Mouse (Mus musculus): ENCODE measurements around the gene Ttll10. TPM values are rescaled to one million over a fixed set of nuclear protein-coding genes. Genes with fewer than 3 reads are reported as not detected.

Gene Ttll10
- total RNA-seq, 2 experiments from 2014 or later, result not detected

DNA sequence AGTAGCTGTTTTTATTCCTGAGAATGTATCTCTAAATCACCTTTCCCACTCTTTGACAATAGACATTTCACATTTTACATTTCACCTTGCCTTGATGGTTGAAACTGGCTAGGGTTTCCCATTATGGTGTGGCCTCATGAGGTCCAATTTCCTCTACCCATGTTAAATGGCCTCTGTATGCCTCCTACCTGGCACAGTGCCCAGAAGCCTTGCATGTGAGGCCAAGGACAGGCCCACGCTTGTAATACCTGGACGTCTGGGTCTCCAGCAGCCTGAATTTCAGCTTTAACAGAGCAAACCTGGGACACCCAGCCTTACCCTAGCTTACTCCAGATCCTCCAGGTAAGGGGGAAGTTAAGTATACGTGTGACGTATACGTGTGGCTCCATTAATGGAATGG lies 24.1 kb upstream of the Ttll10 start:
- no peak for TF ChIP-seq CTCF (IDR thresholded peaks at IDR 0.05)
- Histone ChIP-seq H3K27ac (no peak overlapping the region), H3K4me3 (no peak overlapping the region)
- DNase-seq, result no peak
- intact Hi-C loops (cut with DNase I), result no loop called here

DNA sequence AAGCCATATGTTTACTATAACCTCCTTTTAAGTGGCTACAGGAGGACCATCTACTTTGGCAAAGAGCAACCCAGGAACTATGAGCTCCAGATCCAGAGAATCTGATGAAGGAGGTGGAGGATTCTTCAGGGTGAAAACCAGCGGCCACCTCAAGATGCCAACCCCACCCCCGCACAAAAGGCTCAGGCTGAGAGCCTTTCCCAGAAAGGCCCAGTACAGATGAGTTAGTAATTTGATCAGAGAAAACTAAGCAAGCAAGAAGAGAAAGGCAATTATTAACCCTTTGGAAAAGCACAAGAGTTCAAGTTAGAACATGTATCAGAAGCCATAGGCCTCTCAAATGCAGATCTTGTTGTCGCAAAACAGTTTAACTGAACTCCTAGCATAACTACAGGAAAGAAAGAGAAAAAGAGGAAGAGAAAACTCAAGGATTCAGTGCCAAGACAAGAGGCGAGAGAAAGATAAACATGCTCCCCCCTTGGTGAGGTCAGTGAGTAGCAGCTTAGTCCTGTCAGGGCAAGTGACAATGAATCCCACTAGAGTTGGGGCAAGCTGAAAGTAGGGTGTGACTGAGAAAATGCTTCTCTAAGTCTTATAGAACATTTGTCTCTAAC lies 23.5 kb upstream of the Ttll10 start:
- no peak for TF ChIP-seq CTCF (IDR thresholded peaks at IDR 0.05)
- no peak overlapping the region for H3K4me3 ChIP-seq
- DNase-seq, result no peak
- no peak overlapping the region for H3K27ac ChIP-seq
- intact Hi-C loops (cut with DNase I), result no loop called here

DNA sequence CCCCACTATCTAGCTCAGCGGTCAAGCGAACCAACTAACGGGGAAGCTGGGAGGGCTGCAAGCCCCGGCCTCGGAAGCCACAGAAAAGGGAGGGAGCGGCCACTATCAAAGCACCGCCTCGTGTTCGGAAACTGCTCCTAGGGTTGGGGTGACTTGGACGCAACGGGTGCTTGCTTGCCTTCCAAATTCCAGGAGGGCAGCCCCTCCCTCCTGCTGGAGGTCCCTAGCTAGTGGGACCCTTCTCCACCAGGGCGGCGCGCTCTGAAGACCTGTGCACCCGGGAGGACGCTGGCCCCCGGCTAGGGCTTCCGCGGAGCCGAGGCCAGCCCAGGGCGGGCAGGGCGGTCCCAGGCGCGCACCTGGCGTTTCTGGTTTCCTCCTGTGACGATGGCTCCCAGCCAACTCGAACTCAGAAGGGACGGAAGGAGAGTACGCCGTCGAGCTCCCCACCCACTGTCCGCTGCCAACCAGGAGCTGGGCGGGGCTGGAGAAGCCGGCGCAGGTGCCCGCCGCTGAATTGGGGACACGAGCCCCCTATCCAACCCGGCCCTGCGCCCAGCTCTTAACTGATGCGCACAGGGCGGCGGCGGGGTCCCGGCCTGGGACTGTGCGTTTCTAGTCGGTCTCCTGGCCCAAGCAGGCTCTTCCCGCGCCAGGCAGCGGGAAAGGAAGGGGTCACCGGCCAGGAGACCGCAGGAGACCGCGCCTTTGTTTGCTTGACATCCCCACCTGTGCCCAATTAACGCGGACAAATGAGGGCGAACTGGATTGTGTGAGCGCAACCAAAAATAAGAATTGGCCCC lies 18.5 kb upstream of the Ttll10 start:
- TF ChIP-seq CTCF (IDR thresholded peaks at IDR 0.05), result peak; percentile 19; the same call in 1 of the 2 replicates
- peak; percentile 50 for DNase-seq
- Histone ChIP-seq H3K27ac (no peak overlapping the region), H3K4me3 (peak overlapping the region; percentile 70)
- intact Hi-C loops (cut with DNase I), result no loop called here

DNA sequence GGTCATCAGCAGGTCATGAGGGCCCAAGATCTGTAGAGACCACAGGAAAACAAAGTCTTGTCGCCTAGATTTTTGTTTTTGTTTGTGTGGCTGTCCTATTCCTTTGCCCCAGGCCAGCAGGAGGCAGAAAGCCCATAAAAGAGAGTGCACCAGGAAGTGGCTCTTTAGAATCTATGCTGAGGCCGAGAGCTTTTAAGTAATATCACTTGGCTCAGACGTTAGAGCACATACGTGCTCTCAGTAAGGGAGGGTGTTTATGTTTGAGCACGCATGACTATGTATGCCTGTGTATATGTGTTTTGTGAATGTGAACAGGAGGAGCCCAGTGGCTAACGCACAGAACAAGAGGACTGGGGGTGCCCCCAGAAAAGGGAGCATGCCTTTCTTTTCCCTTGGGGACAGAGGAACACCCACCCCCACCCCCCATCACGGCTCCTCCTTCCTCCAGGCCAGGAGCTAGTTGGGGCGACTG lies 17.7 kb upstream of the Ttll10 start:
- H3K27ac ChIP-seq, result no peak overlapping the region
- intact Hi-C loops (cut with DNase I), result no loop called here
- H3K4me3 ChIP-seq, result peak overlapping the region; percentile 70
- no peak for TF ChIP-seq CTCF (IDR thresholded peaks at IDR 0.05)
- no peak for DNase-seq

DNA sequence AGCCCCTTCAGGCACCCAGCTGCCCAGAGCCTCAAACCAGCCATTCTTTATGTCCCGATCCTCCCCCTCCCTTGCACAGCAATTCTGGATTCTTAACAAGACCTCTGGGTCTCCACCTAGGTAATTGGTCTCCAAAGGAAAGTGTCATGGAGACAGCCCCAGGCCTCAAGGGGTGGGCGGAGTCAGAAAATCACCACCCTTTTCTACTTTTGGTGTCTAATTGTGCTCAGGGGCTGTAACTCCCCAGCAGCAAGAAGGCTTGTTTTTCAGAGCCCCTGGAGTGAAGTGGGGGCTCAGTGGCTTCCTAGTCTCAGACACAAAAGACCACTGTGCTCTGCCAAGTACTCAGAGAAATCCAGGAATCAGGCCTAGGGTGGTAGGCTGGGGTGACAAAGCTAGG lies 11.5 kb upstream of the Ttll10 start:
- Histone ChIP-seq H3K4me3 (no peak overlapping the region), H3K27ac (no peak overlapping the region)
- intact Hi-C loops (cut with DNase I), result no loop called here
- no peak for DNase-seq
- TF ChIP-seq CTCF (IDR thresholded peaks at IDR 0.05), result no peak

DNA sequence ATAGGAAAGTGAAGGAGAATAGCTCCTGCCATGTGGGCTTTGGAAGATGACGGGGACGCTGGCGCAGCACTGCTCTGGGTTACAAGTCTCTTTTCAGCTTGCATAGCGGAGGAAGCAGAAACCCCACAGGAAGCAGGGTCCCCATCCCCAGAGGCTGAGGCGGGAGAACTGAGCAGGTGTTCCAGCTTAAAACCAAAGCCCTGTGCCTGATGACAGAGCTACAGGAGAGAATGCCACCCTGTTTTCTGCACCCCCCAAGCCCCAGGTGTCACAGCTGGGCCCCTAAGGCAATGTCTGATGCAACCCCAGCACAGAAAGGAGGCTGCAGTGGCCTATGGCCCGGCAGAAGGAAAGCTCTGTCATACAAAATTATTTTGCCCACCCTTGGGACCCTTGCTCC lies 11.1 kb upstream of the Ttll10 start:
- intact Hi-C loops (cut with DNase I), result no loop called here
- Histone ChIP-seq H3K4me3 (no peak overlapping the region), H3K27ac (no peak overlapping the region)
- no peak for TF ChIP-seq CTCF (IDR thresholded peaks at IDR 0.05)
- no peak for DNase-seq

DNA sequence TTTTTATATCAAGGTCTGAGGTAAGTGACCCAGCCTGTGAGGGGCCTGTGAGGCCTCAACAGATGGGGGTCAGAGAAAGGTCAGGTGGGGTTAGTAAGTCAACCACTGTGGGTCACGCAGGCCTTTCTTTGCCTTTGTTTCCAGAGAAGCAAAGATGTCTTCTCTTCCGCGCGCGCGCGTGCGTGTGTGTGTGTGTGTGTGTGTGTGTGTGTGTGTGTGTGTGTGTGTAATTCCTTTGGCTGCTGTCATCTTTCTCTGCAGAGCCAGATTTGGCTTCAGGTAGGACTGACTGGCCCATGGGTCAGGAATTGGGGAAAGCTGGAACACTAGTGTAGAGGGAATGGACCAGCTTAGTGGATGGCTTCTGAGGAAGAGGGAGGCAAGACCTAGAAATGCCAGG lies 10.5 kb upstream of the Ttll10 start:
- no peak for DNase-seq
- no peak overlapping the region for H3K4me3 ChIP-seq
- intact Hi-C loops (cut with DNase I), result no loop called here
- TF ChIP-seq CTCF (IDR thresholded peaks at IDR 0.05), result no peak
- no peak overlapping the region for H3K27ac ChIP-seq

DNA sequence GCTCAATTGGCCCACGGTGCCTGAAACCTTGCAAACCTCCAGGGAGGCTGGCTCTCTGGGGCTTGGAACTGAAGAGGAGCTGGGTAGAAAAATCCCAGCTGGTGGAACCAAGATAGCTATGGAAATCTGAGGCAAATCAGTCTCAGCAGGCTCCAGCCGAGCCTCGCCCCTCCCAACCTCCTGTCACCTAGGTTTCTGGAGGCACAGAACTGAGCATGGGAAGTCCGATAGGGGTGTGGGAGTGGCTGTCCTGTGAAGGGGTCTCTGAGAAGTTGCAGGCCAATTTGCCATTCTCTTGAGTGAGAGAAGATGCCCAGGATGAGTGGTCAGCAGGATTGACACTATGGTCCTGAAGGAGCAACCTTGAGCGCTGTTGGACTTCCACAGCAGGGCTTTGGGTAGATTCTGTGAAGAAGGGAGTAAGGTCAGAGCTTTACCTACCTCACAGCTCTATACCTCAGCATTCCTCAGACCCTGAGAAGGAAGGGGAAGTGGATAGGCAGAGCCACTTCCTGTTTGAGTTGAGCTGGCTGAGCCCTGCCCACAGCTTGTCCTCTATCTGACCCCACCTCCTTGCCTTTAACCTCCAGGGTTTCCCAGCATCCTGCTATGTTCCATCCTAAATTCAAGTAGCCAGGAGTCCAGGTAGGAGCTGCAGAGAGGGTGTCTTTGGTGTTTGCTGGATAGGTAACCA lies 8.2 kb upstream of the Ttll10 start:
- no peak overlapping the region for H3K4me3 ChIP-seq
- intact Hi-C loops (cut with DNase I), result no loop called here
- TF ChIP-seq CTCF (IDR thresholded peaks at IDR 0.05), result no peak
- no peak for DNase-seq
- H3K27ac ChIP-seq, result no peak overlapping the region

DNA sequence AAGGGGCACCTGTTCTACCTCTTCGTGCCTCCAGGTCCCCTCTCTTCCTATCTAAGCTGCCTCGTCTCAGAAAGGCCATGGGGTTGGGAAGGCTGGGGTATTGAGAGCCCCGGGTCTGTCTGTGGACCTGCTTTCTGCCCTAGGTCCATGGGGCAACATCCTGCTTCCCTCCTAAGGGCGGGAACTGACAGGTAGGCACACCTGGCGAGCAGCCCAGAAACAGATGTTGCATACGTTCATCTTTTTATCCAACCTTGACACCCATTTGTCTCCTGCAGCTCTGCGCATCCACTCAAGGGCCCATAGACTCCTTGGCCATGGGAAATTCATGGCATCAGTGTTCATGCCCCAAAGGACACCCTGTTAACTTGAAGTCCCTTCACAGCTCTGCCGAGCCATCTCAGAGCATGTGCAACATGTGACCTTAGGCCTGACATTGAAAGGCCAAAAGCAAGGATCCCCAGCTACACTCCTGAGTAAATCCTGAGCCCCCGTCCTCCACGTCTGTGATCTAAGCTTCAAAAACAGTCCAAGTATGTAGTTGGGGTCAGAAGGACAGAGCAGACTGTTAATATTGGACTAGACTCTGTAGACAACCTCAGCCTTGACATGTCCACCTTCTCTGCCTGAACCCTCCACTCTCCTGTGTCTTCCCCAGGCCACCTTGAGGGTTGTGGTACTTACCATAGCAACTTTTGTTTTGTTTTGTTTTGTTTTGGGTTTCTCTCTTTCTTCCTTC lies 6.1 kb upstream of the Ttll10 start:
- no peak overlapping the region for H3K27ac ChIP-seq
- TF ChIP-seq CTCF (IDR thresholded peaks at IDR 0.05), result no peak
- H3K4me3 ChIP-seq, result no peak overlapping the region
- DNase-seq, result no peak
- intact Hi-C loops (cut with DNase I), result no loop called here

DNA sequence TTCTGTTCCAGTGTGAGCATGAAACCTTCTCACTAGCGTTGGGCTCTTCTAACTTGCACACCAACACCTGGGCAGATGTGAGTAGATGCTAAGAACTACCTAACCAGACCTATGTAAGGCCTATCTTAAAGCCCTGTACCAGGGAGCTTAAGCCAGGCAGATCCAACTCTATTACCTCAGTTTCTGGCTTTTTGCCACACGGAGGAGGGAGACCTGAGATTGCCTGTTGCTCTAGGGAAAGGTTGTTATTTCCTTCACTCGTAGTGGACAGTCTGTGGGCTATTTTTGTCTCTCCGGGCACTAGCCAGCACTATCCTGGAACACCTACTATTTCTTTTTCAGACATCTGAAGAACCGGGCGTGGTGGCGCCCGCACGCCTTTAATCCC lies 5.3 kb upstream of the Ttll10 start:
- TF ChIP-seq CTCF (IDR thresholded peaks at IDR 0.05), result no peak
- Histone ChIP-seq H3K27ac (no peak overlapping the region), H3K4me3 (no peak overlapping the region)
- intact Hi-C loops (cut with DNase I), result no loop called here
- DNase-seq, result peak; percentile 34

DNA sequence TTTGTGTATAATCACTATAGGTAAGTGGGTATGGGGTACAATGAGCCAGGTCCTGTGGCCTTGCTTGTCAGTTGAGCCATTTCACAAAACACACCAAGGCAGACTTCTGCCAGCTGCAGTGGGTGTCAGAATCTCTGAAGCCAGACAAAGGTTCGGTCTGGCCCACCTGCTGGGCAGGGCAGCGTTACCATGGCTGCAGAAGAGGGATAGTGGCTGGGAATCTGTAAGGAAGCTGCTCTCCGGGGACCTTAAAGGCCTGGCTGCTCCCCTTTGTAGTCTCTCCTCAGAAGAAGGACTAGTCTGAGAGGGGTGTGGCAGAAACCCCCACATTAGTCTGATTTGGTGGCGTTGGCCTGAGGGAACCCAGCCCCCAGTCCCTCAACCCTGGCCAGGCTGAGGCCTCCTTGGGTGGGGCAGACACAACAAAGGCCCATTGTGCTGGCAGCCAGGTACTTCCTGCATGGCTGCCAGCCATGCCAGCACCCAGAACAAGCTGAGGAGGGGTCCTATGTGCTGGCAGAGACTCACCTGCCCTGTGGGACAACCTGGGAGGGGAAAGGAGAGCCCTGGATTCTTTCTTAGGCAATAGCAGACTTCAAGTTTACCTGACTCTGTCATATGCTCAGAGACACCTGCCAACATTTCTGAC lies 4.8 kb upstream of the Ttll10 start:
- Histone ChIP-seq H3K4me3 (no peak overlapping the region), H3K27ac (no peak overlapping the region)
- no peak for TF ChIP-seq CTCF (IDR thresholded peaks at IDR 0.05)
- intact Hi-C loops (cut with DNase I), result no loop called here
- no peak for DNase-seq

DNA sequence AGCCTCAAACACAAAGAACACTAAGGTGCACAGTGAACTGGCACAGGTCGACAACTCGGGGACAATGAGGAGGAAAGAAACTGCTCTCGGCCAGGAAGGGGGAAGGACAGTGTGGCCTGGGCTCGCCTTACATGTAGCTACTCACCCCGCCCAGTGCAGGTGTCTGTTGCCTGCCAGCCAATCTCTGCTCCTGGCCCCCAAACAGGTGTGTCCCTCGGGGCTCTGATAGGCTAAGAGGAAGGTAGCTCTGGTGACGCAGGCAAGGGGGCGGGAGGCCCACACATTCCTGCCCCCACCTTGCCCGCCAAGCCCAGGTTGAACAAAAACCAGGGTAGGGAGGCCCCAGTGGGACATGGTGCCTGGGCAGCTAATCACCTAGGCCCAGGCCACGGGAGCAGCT lies 499 bp upstream of the Ttll10 start:
- no peak for DNase-seq
- H3K4me3 ChIP-seq, result no peak overlapping the region
- intact Hi-C loops (cut with DNase I), result no loop called here
- TF ChIP-seq CTCF (IDR thresholded peaks at IDR 0.05), result no peak
- H3K27ac ChIP-seq, result no peak overlapping the region
